Mouse (Mus musculus) forebrain, embryonic 14.5 days (tissue): ENCODE data around the gene Nfkb1. TPM values are rescaled to one million over a fixed set of nuclear protein-coding genes. Genes with fewer than 3 reads are reported as not detected.

Source experiments
- ATAC-seq: fragments of 200-750 bp; cut with Nextera tagmentation; 2 replicates; pipeline ENCODE4 v1.8.0; 2017; ENCODE audit warnings: mild to moderate bottlenecking, moderate library complexity
- DNase-seq: peaks from one replicate; pipeline ENCODE4 v3.0.0-alpha.2; 2015; ENCODE audit warnings: low spot score
- H3K27ac ChIP-seq: fragments of 300-500 bp; sonication (generic); 2 replicates; pipeline ENCODE4 v1.5.1; 2014; ENCODE audit warnings: low read depth, mild to moderate bottlenecking, control low read depth, low read length, moderate library complexity
- H3K27me3 ChIP-seq: fragments of 300-500 bp; sonication (generic); replicated peaks from 2 replicates; pipeline ENCODE4 v1.6.1; 2014; ENCODE audit warnings: low read length, control low read depth, mixed read lengths; ENCODE audit not compliant: control insufficient read depth, insufficient read depth
- H3K36me3 ChIP-seq: fragments of 300-500 bp; sonication (generic); 2 replicates; pipeline ENCODE4 v1.6.1; 2014; ENCODE audit warnings: low read length, control low read depth; ENCODE audit not compliant: control insufficient read depth, insufficient read depth
- H3K4me1 ChIP-seq: fragments of 300-500 bp; sonication (generic); 2 replicates; pipeline ENCODE4 v1.6.1; 2014; ENCODE audit warnings: antibody characterized with exemption, low read length, control low read depth; ENCODE audit not compliant: control insufficient read depth, insufficient read depth
- H3K4me2 ChIP-seq: fragments of 300-500 bp; sonication (generic); 2 replicates; pipeline ENCODE4 v1.6.1; 2014; ENCODE audit warnings: mild to moderate bottlenecking, control low read depth, low read length
- H3K4me3 ChIP-seq: fragments of 300-500 bp; sonication (generic); 2 replicates; pipeline ENCODE4 v1.5.1; 2014; ENCODE audit warnings: low read depth, low read length, control low read depth
- H3K9ac ChIP-seq: fragments of 300-500 bp; sonication (generic); 2 replicates; pipeline ENCODE4 v1.6.1; 2014; ENCODE audit warnings: mild to moderate bottlenecking, low read length, control low read depth, moderate library complexity
- H3K9me3 ChIP-seq: fragments of 300-500 bp; sonication (generic); replicated peaks from 2 replicates; pipeline ENCODE4 v1.6.1; 2016; ENCODE audit warnings: low read length, control low read depth, mixed read lengths; ENCODE audit not compliant: control insufficient read depth
- WGBS: fragments of 180-500 bp; shearing (Covaris S2); extraction: QIAGEN DNeasy Blood & Tissue Kit; methylation state at CpG from one replicate; pipeline ENCODE4 v1.1.7; 2014; 5-methylcytosine and 5-hydroxymethylcytosine counted together
- polyA plus RNA-seq: library from polyadenylated mRNA; unstranded; fragments of >200 nt; fragmentation: Nextera tagmentation; extraction: Ambion mirVana; gene quantifications from 2 replicates; pipeline ENCODE4 v1.2.1, GENCODE M21; 2014

The Nfkb1 gene
- polyA plus RNA-seq, 1 experiment from 2014 or later: 7.2 TPM

DNA sequence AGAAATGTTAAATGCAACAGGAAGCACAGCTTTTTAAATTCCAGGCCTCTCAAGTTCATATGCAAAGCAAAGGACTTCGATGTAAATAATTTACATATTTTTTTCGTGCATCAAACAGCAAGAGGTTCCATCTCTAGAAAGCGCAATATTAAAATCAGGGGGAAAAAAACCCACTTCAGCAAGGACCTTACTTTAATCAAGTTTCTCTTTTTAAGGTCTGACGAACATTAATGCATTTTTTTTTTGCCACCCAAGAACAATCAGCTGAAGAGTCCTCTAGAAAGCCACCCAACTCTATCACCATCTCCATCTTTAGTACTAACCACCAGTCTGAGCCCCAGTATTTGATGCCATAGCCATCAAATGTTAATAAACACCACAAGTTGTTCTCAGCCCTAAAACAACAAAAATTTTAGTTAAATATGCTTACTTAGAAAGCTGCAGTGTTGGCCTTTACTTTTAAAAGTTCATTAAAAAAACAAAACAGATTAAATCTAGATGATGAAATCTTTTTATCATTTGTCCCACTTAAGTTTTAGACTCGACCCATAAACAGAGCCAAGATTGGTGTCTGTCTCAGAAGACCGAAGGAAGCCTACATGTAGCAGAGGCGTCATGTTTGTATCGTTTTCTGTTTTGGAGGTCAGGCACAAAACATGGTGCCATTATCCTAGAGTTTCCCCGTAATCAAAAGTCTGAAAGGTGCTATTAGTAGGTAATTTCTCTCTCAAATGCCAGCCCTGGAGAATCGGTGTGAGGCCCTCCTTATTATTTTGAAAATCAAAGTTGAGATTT is 1.4 kb downstream of the Nfkb1 start:
- WGBS: 44% methylated on average over 10 of the region's 10 CpGs
- Histone ChIP-seq H3K9me3 (no peaks in the 10 kb centered on the region), H3K4me3 (peak overlapping the region; percentile 79), H3K4me1 (peaks cover 12% of the 10 kb centered on the region; the same call in 1 of the 2 replicates), H3K27me3 (no peaks in the 10 kb centered on the region), H3K4me2 (peak overlapping the region; percentile 74), H3K36me3 (no peaks in the 10 kb centered on the region), H3K9ac (peak overlapping the region; percentile 95), H3K27ac (no peak overlapping the region)
- ATAC-seq (no peak), DNase-seq (no peak)

DNA sequence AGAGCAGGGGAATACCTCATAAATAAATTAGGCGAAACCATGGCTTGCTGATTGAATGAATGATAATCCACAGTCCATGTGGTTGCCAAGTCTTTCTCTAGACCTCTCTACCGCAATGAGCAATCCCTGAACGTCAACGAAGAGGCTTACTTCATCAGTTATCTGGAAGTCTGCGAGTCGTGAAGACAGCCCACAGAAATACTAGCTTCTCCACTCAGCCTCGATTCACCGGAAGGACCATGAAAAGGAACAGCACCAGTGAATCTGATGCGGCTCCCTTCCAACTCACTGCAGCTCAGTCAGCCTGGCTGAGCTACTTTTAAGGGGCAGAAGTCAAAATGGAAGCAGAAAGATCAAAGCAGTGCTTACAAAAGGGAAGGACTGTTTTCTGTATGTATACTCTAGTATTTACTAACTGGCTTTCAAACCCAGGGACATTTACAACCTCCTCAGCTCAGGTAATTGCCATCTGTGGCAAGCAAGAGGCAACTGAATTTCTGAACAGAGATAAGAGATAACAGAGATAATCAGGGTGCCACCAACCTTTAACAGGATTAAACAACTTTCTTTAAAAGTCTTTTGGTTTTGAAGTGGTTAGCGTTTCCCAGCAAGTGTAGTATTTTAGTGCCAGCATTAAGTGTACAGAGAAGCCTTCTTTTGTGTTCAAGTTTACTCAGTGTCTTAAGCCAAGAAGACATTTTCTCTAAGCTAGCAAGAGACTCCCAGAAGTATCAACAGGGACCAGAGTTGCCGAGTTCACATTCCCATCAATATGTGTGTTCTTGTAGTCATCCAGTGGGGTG is 2.2 kb downstream of the Nfkb1 start:
- peaks cover 12% of the 10 kb centered on the region; the same call in 1 of the 2 replicates for H3K4me1 ChIP-seq
- no peaks in the 10 kb centered on the region for H3K36me3 ChIP-seq

DNA sequence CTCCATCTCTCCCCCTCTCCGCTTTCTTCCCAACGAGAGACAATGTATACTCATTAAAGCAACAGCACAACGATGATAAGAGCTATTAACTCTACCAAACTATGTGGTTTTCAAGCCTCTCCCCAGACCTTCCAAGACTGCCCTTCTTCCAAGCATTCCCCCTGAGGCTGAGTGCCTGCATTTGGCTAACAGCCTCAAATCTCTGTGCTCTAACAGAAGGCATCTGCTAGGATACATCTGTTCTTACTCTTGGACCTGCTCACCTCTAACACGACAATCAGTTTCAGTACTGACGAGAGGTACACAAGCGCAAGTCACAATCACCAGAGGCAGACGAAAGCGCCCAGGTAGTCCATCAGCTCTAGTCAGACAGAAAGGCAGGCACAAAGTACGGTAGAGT is 3.4 kb downstream of the Nfkb1 start:
- Histone ChIP-seq H3K9me3 (no peaks in the 10 kb centered on the region), H3K27me3 (no peaks in the 10 kb centered on the region), H3K4me1 (peaks cover 12% of the 10 kb centered on the region; the same call in 1 of the 2 replicates), H3K4me2 (no peak overlapping the region), H3K27ac (no peak overlapping the region), H3K9ac (no peak overlapping the region), H3K36me3 (no peaks in the 10 kb centered on the region), H3K4me3 (no peak overlapping the region)
- no peak for ATAC-seq
- WGBS: 72% methylated on average over 9 of the region's 9 CpGs
- DNase-seq: no peak

More for the DNA sequence above, 2.2 kb downstream of the Nfkb1 start:
- H3K27me3 ChIP-seq: no peaks in the 10 kb centered on the region
- DNase-seq (no peak), ATAC-seq (no peak)
- no peak overlapping the region for H3K4me3 ChIP-seq
- whole genome bisulfite sequencing: 81% methylated on average over 11 of the region's 11 CpGs
- H3K9me3 ChIP-seq: no peaks in the 10 kb centered on the region
- peak overlapping the region; percentile 74 for H3K4me2 ChIP-seq
- H3K27ac ChIP-seq: no peak overlapping the region
- H3K9ac ChIP-seq: no peak overlapping the region

DNA sequence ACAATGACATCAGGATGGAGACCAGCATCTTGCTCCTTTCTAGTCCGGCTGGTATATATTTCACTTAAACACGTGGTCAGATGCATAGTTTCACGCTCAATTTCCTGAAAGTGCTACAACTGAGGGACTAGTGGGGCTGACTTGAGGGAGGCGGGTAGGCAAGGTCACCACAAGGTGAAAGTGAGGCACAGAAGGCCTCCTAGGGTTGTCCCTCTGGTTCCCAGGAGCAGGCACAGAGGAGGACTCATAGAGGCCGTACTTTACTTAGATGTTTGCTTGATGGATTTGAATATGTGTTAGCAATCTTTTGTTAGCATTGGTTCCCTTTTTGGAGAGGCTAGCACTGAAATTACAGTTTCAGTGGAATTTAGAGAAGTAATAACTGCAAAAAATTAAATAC is 4.9 kb downstream of the Nfkb1 start:
- Histone ChIP-seq H3K9me3 (no peaks in the 10 kb centered on the region), H3K4me3 (no peak overlapping the region), H3K4me1 (peaks cover 12% of the 10 kb centered on the region; the same call in 1 of the 2 replicates), H3K9ac (no peak overlapping the region), H3K4me2 (no peak overlapping the region), H3K27ac (no peak overlapping the region), H3K27me3 (no peaks in the 10 kb centered on the region), H3K36me3 (no peaks in the 10 kb centered on the region)
- no peak for DNase-seq
- 82% methylated on average over 5 of the region's 5 CpGs for WGBS
- no peak for ATAC-seq

DNA sequence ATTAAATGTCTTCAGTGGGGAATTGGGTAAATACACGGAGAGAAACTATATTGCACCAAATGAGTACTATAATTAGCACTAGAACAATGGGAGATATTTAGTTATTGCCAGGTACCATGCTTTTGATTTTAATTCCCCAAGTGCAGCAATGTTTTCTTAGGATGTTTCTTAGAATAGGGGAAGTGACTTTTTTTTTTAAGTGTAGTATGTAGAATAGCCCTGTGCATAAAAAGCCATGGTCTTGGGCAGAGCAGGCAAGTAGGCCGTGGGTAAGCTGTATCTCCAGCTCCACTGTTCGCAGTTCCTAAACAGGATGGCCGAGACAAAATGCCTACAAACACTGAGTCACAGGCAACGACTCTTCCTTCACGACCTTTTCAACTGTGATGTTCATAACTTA is 8.1 kb downstream of the Nfkb1 start:
- no peak for DNase-seq
- 80% methylated on average over 6 of the region's 6 CpGs for WGBS
- no peak overlapping the region for H3K9ac ChIP-seq
- H3K36me3 ChIP-seq: no peaks in the 10 kb centered on the region
- ATAC-seq: no peak
- no peaks in the 10 kb centered on the region for H3K27me3 ChIP-seq
- H3K4me2 ChIP-seq: no peak overlapping the region
- H3K27ac ChIP-seq: no peak overlapping the region
- no peaks in the 10 kb centered on the region for H3K4me1 ChIP-seq
- no peaks in the 10 kb centered on the region for H3K9me3 ChIP-seq
- H3K4me3 ChIP-seq: no peak overlapping the region

DNA sequence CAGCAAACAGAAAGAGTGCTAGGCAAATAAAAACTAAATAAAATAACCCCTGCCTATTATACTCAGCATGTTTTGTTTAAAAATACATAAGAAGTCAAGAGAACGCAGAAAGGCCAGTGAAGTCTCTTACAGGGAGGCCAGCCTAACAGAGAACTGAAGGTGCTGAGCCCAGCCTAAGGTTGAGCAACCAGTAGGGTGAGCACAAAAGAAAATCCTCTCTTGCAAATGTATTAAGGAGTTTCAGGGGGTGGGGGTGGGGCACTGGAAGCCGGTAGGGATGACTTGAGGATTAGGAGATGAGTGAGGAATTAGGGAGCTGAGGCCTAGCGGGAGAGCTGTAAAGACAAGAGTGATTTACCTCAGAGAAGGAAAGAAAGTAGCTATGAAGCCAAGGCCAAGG is 9.1 kb downstream of the Nfkb1 start:
- Histone ChIP-seq H3K27ac (no peak overlapping the region), H3K4me2 (no peak overlapping the region), H3K36me3 (no peaks in the 10 kb centered on the region), H3K9me3 (no peaks in the 10 kb centered on the region), H3K27me3 (no peaks in the 10 kb centered on the region), H3K9ac (no peak overlapping the region), H3K4me3 (no peak overlapping the region), H3K4me1 (no peaks in the 10 kb centered on the region)
- ATAC-seq (no peak), DNase-seq (no peak)
- 19% methylated on average over 3 of the region's 3 CpGs for WGBS

DNA sequence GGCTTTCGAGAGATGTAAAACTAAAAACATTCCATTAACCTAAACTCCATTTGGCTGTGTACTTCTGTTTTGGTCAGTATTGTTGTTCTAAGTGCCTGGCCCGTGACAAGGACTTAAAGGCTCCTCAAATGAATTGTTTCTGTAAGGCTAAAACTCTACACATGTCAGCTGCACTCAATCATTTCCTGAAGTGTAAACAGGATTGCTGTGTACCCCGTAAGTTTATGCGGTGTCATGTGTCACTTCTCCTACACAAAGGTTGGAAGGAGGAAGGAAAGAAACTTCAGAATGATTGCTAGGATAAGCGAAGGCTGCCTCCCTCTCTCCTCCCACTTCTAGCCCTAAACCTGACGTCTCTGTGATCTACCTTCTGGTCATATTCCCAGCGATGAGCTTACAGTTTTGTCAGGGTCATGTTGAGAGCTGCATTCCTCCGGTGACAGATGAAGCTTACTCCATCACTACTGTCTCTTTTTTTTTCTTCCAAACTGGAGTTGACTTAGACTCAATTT is 10.0 kb downstream of the Nfkb1 start:
- Histone ChIP-seq H3K4me2 (no peak overlapping the region), H3K9me3 (no peaks in the 10 kb centered on the region), H3K27me3 (no peaks in the 10 kb centered on the region), H3K4me3 (no peak overlapping the region), H3K9ac (no peak overlapping the region), H3K27ac (no peak overlapping the region), H3K36me3 (no peaks in the 10 kb centered on the region), H3K4me1 (no peaks in the 10 kb centered on the region)
- 77% methylated on average over 8 of the region's 8 CpGs for WGBS
- DNase-seq (no peak), ATAC-seq (no peak)

DNA sequence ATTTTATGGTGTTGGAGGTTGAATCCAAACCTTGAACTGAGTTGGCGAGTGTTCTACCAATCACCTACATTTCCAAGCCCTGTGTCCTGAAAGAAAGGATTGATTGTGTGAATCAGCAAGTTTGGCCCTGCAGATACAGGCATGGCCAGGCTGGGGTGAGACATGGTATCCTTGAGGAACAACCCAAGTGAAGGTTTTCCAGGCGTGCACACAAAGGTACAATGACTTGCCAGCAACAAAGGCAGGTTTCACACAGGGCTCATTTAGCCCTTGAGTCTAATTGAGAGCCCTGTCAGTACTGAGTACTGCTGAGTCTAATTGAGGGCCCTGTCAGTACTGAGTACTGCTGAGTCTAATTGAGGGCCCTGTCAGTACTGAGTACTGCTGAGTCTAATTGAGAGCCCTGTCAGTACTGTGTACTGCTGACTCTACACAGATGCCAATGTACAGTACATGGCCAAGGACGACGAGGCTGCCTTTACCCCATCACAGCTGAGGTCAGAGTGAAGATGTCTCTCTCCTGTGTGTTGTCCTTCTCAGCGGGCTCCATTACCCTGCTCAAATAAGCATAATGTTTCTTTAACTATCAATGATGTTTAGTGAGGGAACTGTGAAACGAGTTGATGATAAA is 11.0 kb downstream of the Nfkb1 start:
- Histone ChIP-seq H3K9ac (no peak overlapping the region), H3K4me3 (no peak overlapping the region), H3K27me3 (no peaks in the 10 kb centered on the region), H3K9me3 (no peaks in the 10 kb centered on the region), H3K36me3 (no peaks in the 10 kb centered on the region), H3K27ac (no peak overlapping the region), H3K4me1 (peaks cover 3% of the 10 kb centered on the region; the same call in 1 of the 2 replicates), H3K4me2 (no peak overlapping the region)
- peak; percentile 44; the same call in 1 of the 2 replicates for ATAC-seq
- WGBS: 65% methylated on average over 6 of the region's 6 CpGs
- no peak for DNase-seq
